Mouse (Mus musculus) forebrain, embryonic 13.5 days (tissue): ENCODE measurements at regions not wholly inside any gene's neighbourhood (a gene's known extent, or its start where the extent isn't known, plus 50 kb on each side); places are given as distances from the start of the nearest gene placed in this dataset.

Experiments
- ATAC-seq: fragments of 200-750 bp; cut with Nextera tagmentation; 2 replicates; pipeline ENCODE4 v1.8.0; 2017
- H3K27ac ChIP-seq: fragments of 300-500 bp; sonication (generic); 2 replicates; pipeline ENCODE4 v1.5.1; 2015; ENCODE audit warnings: inconsistent platforms, mild to moderate bottlenecking, moderate library complexity
- H3K27me3 ChIP-seq: fragments of 300-500 bp; sonication (generic); 2 replicates; pipeline ENCODE4 v1.6.1; 2015; ENCODE audit warnings: mild to moderate bottlenecking, inconsistent platforms
- H3K36me3 ChIP-seq: fragments of 300-500 bp; sonication (generic); 2 replicates; pipeline ENCODE4 v1.6.1; 2015; ENCODE audit warnings: mild to moderate bottlenecking, inconsistent platforms; ENCODE audit not compliant: poor library complexity, severe bottlenecking
- H3K4me1 ChIP-seq: fragments of 300-500 bp; sonication (generic); 2 replicates; pipeline ENCODE4 v1.6.1; 2015; ENCODE audit warnings: inconsistent platforms
- H3K4me2 ChIP-seq: fragments of 300-500 bp; sonication (generic); 2 replicates; pipeline ENCODE4 v1.6.1; 2015; ENCODE audit warnings: inconsistent platforms, mild to moderate bottlenecking, moderate library complexity
- H3K4me3 ChIP-seq: fragments of 300-500 bp; sonication (generic); 2 replicates; pipeline ENCODE4 v1.5.1; 2015; ENCODE audit warnings: mild to moderate bottlenecking, inconsistent platforms
- H3K9ac ChIP-seq: fragments of 300-500 bp; sonication (generic); 2 replicates; pipeline ENCODE4 v1.6.1; 2015; ENCODE audit warnings: mild to moderate bottlenecking, inconsistent platforms
- H3K9me3 ChIP-seq: fragments of 300-500 bp; sonication (generic); replicated peaks from 2 replicates; pipeline ENCODE4 v1.6.1; 2016; ENCODE audit warnings: inconsistent platforms
- WGBS: fragments of 180-500 bp; shearing (Covaris S2); methylation state at CpG from one replicate; pipeline ENCODE4 v1.1.7; 2015; 5-methylcytosine and 5-hydroxymethylcytosine counted together

- Histone ChIP-seq H3K27ac (no peak overlapping the region), H3K4me2 (no peak overlapping the region), H3K4me1 (no peaks in the 10 kb centered on the region), H3K4me3 (no peak overlapping the region), H3K36me3 (no peaks in the 10 kb centered on the region), H3K27me3 (no peaks in the 10 kb centered on the region), H3K9ac (no peak overlapping the region), H3K9me3 (no peaks in the 10 kb centered on the region)
- no peak for ATAC-seq
- WGBS = 90% methylated on average over 3 of the region's 3 CpGs
Measured at GRCm38 (mm10) chr4:7356202-7356601, 882.6 kb downstream of the Car8 start.

- no peak for ATAC-seq
- Histone ChIP-seq H3K36me3 (no peaks in the 10 kb centered on the region), H3K4me1 (no peaks in the 10 kb centered on the region), H3K9me3 (no peaks in the 10 kb centered on the region), H3K27ac (no peak overlapping the region), H3K27me3 (no peaks in the 10 kb centered on the region), H3K4me3 (no peak overlapping the region), H3K9ac (no peak overlapping the region), H3K4me2 (no peak overlapping the region)
- 90% methylated on average over 1 of the region's 1 CpGs for WGBS
Measured at GRCm38 (mm10) chr4:7347317-7347716, 891.5 kb downstream of the Car8 start.

GRCm38 (mm10) chr4:7341159-7341558 lies 897.7 kb downstream of the Car8 start:
- ATAC-seq = no peak
- H3K9me3 ChIP-seq = no peaks in the 10 kb centered on the region
- no peak overlapping the region for H3K4me3 ChIP-seq
- no peak overlapping the region for H3K9ac ChIP-seq
- no peak overlapping the region for H3K4me2 ChIP-seq
- no peak overlapping the region for H3K27ac ChIP-seq
- H3K4me1 ChIP-seq = no peaks in the 10 kb centered on the region
- no peaks in the 10 kb centered on the region for H3K36me3 ChIP-seq
- no peaks in the 10 kb centered on the region for H3K27me3 ChIP-seq
- WGBS = 92% methylated on average over 1 of the region's 1 CpGs

- Histone ChIP-seq H3K4me3 (no peak overlapping the region), H3K27me3 (no peaks in the 10 kb centered on the region), H3K9ac (no peak overlapping the region), H3K36me3 (no peaks in the 10 kb centered on the region), H3K4me2 (no peak overlapping the region), H3K4me1 (no peaks in the 10 kb centered on the region), H3K9me3 (no peaks in the 10 kb centered on the region), H3K27ac (no peak overlapping the region)
- 80% methylated on average over 4 of the region's 4 CpGs for WGBS
- no peak for ATAC-seq
Measured at GRCm38 (mm10) chr4:7314261-7314660, 924.6 kb downstream of the Car8 start.

- H3K27ac ChIP-seq = no peak overlapping the region
- no peak overlapping the region for H3K4me3 ChIP-seq
- H3K9ac ChIP-seq = no peak overlapping the region
- no peaks in the 10 kb centered on the region for H3K9me3 ChIP-seq
- no peaks in the 10 kb centered on the region for H3K27me3 ChIP-seq
- no peak overlapping the region for H3K4me2 ChIP-seq
- no peaks in the 10 kb centered on the region for H3K4me1 ChIP-seq
- ATAC-seq = no peak
- WGBS = 92% methylated on average over 2 of the region's 2 CpGs
- H3K36me3 ChIP-seq = no peaks in the 10 kb centered on the region
Measured at GRCm38 (mm10) chr4:7313219-7313618, 925.6 kb downstream of the Car8 start.

GRCm38 (mm10) chr4:7312160-7312559 lies 926.7 kb downstream of the Car8 start:
- no peak overlapping the region for H3K4me3 ChIP-seq
- no peak overlapping the region for H3K4me2 ChIP-seq
- 82% methylated on average over 1 of the region's 1 CpGs for WGBS
- no peak overlapping the region for H3K9ac ChIP-seq
- no peak for ATAC-seq
- H3K4me1 ChIP-seq = no peaks in the 10 kb centered on the region
- no peaks in the 10 kb centered on the region for H3K36me3 ChIP-seq
- H3K27me3 ChIP-seq = no peaks in the 10 kb centered on the region
- no peaks in the 10 kb centered on the region for H3K9me3 ChIP-seq
- H3K27ac ChIP-seq = no peak overlapping the region

- no peak overlapping the region for H3K27ac ChIP-seq
- H3K36me3 ChIP-seq = no peaks in the 10 kb centered on the region
- 92% methylated on average over 4 of the region's 4 CpGs for WGBS
- H3K4me3 ChIP-seq = no peak overlapping the region
- H3K9me3 ChIP-seq = no peaks in the 10 kb centered on the region
- H3K4me1 ChIP-seq = no peaks in the 10 kb centered on the region
- no peak; the same call in 1 of the 2 replicates for ATAC-seq
- no peak overlapping the region for H3K4me2 ChIP-seq
- no peak overlapping the region for H3K9ac ChIP-seq
- no peaks in the 10 kb centered on the region for H3K27me3 ChIP-seq
Measured at GRCm38 (mm10) chr4:7269047-7269446, 969.8 kb downstream of the Car8 start.

- no peak overlapping the region for H3K4me3 ChIP-seq
- 88% methylated on average over 2 of the region's 2 CpGs for WGBS
- no peaks in the 10 kb centered on the region for H3K36me3 ChIP-seq
- no peak overlapping the region for H3K27ac ChIP-seq
- ATAC-seq = no peak
- H3K9ac ChIP-seq = no peak overlapping the region
- no peak overlapping the region for H3K4me2 ChIP-seq
- no peaks in the 10 kb centered on the region for H3K4me1 ChIP-seq
- H3K27me3 ChIP-seq = no peaks in the 10 kb centered on the region
- H3K9me3 ChIP-seq = no peaks in the 10 kb centered on the region
Measured at GRCm38 (mm10) chr4:7256486-7256885, 982.4 kb downstream of the Car8 start.

- Histone ChIP-seq H3K4me3 (no peak overlapping the region), H3K9ac (no peak overlapping the region), H3K4me2 (no peak overlapping the region), H3K36me3 (no peaks in the 10 kb centered on the region), H3K27me3 (no peaks in the 10 kb centered on the region), H3K9me3 (no peaks in the 10 kb centered on the region), H3K4me1 (no peaks in the 10 kb centered on the region), H3K27ac (no peak overlapping the region)
- WGBS = 76% methylated on average over 2 of the region's 2 CpGs
- no peak for ATAC-seq
Measured at GRCm38 (mm10) chr4:7253616-7254015, 985.2 kb downstream of the Car8 start.

GRCm38 (mm10) chr4:7251641-7252040 lies 987.2 kb downstream of the Car8 start:
- WGBS = 73% methylated on average over 2 of the region's 2 CpGs
- no peak overlapping the region for H3K4me2 ChIP-seq
- no peak; the same call in 1 of the 2 replicates for ATAC-seq
- no peaks in the 10 kb centered on the region for H3K27me3 ChIP-seq
- H3K27ac ChIP-seq = no peak overlapping the region
- H3K9ac ChIP-seq = no peak overlapping the region
- 0 out of 2 replicates have a peak, but pooled peaks cover 5% of the 10 kb centered on the region for H3K4me1 ChIP-seq
- H3K9me3 ChIP-seq = no peaks in the 10 kb centered on the region
- H3K36me3 ChIP-seq = no peaks in the 10 kb centered on the region
- no peak overlapping the region for H3K4me3 ChIP-seq

- Histone ChIP-seq H3K4me2 (no peak overlapping the region), H3K9ac (no peak overlapping the region), H3K27me3 (no peaks in the 10 kb centered on the region), H3K4me1 (0 out of 2 replicates have a peak, but pooled peaks cover 5% of the 10 kb centered on the region), H3K4me3 (no peak overlapping the region), H3K9me3 (no peaks in the 10 kb centered on the region), H3K27ac (no peak overlapping the region), H3K36me3 (no peaks in the 10 kb centered on the region)
- ATAC-seq = no peak
- WGBS = 41% methylated on average over 4 of the region's 4 CpGs
Measured at GRCm38 (mm10) chr4:7247816-7248215, 991.0 kb downstream of the Car8 start.

GRCm38 (mm10) chr4:7247244-7247643 lies 991.6 kb downstream of the Car8 start:
- H3K27ac ChIP-seq = no peak overlapping the region
- ATAC-seq = no peak
- H3K27me3 ChIP-seq = no peaks in the 10 kb centered on the region
- no peak overlapping the region for H3K4me3 ChIP-seq
- H3K36me3 ChIP-seq = no peaks in the 10 kb centered on the region
- no peak overlapping the region for H3K9ac ChIP-seq
- H3K9me3 ChIP-seq = no peaks in the 10 kb centered on the region
- WGBS = 14% methylated on average over 4 of the region's 4 CpGs
- H3K4me1 ChIP-seq = 0 out of 2 replicates have a peak, but pooled peaks cover 5% of the 10 kb centered on the region
- no peak overlapping the region for H3K4me2 ChIP-seq

- Histone ChIP-seq H3K36me3 (no peaks in the 10 kb centered on the region), H3K4me1 (0 out of 2 replicates have a peak, but pooled peaks cover 5% of the 10 kb centered on the region), H3K9me3 (no peaks in the 10 kb centered on the region), H3K9ac (no peak overlapping the region), H3K27me3 (no peaks in the 10 kb centered on the region), H3K4me3 (no peak overlapping the region), H3K4me2 (no peak overlapping the region), H3K27ac (no peak overlapping the region)
- 50% methylated on average over 4 of the region's 4 CpGs for WGBS
- no peak for ATAC-seq
Measured at GRCm38 (mm10) chr4:7246828-7247227, 992.0 kb downstream of the Car8 start.
